Mouse (Mus musculus) kidney, postnatal 14 days (tissue): Measurements from ENCODE around the gene Ier2.

Experiments
- DNase-seq: peaks from one replicate; pipeline ENCODE4 v3.0.0; 2022; ENCODE audit warnings: mixed read lengths

Ier2 gene

DNA sequence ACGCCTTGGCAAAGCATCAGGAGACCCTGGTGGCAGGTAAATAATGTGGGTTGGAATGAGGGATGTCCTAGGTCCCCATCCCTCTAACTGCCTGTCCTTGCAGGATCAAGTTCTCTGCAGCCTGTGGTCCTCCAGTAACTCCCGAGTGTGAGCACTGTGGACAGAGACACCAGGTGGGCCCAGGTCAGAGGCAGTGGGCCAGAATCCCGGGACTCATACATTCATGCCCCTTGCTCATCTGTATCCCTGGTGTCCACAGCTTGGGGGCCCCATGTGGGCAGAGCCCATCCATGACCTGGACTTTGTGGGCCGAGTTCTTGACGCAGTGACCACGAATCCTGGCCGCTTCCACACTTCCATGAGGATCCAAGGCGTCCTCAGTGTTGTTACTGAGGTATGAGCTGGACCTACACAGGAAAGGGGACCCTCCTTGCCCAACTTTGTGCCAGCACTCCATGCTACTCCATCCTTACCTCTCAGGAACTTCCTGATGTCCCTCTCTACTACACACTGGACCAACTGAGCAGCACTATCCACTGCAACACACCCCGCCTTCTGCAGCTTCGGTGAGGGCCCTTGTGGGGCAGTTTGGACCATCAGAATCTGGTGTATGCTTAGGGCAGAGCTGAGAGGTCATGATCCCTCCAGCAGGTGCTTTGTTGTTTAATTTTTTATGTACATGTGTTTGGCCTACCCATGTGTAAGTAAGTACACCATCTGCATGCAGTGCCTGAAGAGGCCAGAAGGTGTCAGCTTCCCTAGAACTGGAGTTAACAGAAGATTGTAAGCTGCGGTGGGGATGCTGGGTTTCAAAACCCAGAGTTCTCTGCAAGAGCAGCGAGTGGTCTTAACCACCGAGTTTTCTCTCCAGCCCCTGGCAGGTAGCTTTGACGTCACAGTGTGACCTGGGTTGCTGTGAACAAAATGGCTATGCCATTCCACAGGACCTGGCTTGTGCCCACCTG is 34.8 kb upstream of the Ier2 start:
- DNase-seq: no peak

DNA sequence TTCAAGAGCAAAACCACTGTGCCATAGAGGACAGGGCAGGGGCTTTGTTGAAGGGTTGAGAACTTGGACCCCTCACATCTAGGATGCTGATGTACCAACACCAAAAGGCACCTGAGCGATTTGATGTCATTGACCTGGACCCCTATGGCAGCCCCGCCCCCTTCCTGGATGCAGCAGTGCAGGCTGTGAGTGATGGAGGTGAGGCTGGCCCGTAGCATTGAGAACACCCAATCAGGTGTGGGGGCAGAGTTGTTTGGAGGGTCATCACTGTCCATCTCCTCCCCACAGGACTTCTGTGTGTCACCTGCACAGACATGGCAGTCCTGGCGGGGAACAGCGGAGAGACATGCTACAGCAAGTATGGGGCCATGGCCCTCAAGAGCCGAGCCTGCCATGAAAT is 32.5 kb upstream of the Ier2 start:
- DNase-seq: no peak

DNA sequence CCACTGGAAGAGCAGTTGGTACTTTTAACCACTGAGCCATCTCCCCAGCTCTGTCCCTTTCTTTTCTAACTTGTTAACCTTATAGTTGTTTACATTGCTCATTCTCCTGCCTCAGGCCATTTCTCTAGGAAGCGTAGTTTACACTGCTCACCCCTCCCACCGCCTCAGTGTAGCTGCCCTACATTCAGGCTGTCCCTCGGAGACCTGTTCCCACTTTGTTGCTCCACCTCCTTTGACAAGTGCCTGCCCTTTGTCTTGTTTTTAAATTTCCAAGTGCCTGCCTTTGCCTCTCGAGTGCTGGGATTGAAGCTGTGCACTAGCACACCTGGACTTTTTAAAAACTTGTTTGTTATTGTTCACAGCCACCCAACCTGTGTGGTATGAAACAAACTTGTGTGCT is 30.7 kb upstream of the Ier2 start:
- no peak for DNase-seq

DNA sequence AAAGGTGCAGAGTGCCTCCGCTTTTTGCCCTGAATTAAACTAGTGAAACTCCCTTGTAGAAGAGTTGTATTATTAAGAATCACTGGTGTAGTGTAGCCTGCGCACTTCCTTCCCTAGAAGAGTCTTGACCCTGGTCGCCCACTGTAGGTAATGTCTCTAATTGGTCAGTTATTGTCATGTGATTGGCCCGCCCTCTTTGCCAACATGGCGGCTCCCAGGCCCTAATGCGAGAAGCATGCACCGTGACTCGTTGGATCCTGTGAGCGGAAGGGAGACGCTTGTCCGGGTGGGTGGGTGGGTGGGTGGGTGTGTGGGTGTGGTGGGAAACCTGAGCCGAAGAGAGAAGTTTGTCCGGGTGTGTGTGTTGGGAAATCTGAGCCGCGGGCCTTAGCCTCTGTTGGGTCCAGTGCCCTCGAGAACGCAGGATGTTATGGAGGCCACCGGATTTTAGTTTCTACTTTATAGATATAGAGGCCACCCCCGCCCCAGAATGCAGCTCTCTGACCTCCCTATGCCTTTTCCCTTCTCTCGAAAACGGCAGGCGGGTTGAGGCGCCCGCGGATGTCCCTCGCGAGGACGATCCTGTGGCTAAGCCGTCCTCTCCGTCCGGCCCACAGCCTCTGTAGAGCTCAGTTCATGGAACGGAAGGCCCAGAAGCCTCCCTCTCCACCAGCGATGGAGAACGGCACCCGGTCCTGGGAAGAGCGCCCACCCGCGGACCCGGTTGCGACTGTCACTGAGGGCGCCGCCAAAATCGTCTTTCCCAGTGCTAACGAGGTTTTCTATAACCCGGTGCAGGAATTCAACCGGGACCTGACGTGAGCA is 26.7 kb upstream of the Ier2 start:
- DNase-seq: peak; percentile 95

DNA sequence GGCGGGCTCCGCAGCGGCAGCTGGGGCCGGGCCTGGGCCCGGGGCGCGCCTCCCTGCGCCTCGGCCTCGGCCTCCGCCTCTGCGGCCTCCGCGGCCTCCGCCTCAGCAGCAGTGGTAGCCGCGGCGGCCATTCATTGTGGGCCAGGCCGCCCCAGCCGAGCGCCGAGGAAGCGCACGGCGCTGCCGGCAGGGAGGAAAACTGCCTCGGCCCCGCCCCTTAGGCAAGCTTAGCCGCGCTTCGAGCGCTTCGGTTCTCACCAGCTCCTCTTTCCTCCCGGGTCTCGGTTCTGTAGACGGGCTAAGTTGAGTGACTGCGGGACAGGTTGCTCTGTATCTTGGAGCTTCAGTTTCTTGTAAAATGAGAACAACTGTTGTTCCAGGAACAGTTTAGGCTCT is 25.1 kb upstream of the Ier2 start, which contains the start of gene Nacc1:
Gene Nacc1 (minus strand): TSS at position 158 of the 396 bp plus-strand sequence.
- peak; percentile 94 for DNase-seq

DNA sequence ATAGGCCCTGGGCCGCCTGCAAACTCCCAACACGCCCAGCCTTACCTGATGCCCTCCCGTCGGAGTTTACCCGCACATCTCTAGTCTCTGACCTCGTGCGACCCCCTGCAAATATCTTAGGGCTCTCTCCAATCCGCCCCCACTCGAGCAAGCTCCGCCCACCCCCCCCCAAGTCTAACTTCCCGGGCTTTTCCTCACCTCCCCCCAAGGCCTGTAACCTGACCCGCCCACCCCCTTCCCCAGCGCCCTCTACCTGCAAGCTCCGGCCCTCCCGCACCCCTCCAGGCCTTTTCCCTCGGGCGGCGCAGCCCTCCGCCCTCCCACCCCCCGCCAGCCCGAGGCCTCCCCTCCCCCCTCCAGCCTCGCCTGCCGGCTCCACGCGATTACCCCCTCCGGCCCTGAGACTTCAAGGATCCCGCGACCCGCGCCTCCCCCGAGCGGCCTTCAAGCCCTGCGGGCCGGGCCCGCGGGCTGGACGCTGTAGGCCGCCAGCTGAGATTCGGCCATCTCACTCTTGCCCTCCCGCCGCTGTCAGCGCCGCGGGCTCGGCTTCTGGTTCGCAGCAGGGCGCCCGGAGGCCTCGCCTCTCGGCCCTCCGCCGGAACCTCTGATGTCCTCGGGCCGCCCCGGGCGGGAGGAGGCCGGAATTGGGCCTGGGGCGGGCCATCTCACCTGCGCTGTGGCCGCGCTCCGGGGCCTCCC is 24.5 kb upstream of the Ier2 start:
- DNase-seq: peak; percentile 40

DNA sequence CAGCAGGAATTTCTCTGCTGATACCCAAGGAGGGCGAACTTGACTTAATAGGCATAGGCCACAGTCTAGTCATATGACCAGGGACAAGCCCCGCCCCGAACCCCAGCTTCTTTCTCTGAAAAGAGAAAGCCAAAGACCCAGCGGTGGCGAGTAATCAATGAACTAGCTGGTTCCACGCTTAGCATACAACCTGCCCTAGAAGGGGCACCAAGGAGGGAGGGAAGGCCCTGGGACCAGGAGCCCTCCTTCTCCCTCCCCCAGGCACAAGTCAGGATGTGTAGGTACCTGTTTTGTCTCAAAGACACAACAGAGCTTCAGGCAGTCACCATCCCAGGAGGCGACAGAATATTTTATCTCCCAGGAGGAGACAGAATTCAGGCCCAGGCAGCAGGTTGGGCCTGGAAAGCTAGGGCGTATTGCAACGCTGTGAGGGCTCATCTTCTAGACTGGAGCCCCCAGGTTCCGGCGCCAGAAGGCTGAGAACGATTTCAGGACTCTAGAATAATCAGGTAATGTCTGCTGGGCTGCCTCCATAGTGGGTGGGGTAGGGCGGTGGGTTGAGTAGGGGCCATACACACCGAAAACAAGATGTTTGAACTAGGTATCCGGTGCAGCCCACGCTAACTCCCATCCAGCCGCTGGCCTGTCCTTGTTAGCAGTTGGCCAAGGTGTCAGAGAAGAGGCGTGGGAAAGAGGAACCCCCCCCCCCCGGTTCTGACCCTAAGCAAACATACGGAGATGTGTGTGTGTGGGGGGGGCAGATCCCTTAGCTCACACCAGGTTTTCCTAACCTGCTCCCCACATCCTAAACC is 23.7 kb upstream of the Ier2 start, which contains the start of gene Trmt1:
Gene Trmt1 (plus strand): TSS at position 117 of the 812 bp plus-strand sequence.
- peak; percentile 46 for DNase-seq

DNA sequence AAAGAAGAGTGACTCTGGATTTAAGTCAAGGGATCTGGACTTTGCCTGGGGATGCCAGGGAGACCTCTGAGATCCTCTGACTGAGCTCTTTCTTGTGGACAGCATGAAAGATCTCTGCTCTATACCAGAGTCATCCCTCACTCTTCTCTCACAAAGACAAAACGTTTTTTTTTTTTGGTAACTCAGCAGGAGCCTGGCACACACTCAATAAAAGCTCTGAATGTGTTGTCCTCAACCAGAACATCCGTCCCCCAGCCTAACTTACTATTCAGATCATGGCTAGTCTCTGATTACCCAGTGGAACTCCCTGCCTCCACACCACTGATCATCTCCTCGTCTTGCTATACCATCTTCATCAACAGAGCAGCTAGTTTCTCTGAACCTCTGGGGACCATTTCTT is 21.9 kb upstream of the Ier2 start:
- DNase-seq: no peak

DNA sequence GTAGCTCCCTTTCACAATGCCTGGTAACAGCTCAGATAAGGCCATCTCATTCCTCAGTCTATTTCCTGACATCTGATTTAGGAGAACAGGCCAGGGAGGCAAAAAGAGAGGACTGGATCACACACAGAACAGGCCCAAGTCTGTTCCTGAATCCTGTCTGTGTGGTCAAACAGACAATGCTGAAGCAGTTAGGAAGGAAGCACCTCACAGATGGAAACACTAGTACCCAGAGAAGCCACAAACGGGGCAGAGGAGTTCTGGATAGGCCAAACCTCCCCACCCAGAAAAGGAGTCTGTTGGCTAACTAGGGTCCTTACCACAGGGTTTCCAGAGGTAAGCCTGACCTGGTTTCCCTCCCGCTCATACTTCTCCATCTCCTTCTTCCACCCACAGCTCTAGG is 19.6 kb upstream of the Ier2 start:
- DNase-seq: no peak

DNA sequence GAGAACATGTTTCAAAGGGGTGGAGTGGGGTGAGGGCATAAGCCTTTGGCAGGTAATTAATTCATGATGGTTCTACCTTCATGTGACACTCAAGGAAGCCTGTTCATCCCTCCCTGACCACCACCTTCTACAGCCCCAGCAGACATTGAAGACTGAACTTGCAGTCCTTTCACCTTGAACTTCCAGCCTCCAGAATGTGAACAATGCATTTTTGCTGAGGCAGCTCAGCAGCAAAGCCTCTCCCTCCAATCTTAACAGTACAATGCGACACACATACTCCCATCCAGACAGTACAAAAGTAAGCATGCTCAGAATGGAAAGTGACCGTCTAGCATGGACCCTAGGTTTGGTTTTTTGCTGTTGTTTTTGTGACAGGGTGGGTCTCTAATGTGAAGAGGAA is 18.8 kb upstream of the Ier2 start:
- DNase-seq: no peak

DNA sequence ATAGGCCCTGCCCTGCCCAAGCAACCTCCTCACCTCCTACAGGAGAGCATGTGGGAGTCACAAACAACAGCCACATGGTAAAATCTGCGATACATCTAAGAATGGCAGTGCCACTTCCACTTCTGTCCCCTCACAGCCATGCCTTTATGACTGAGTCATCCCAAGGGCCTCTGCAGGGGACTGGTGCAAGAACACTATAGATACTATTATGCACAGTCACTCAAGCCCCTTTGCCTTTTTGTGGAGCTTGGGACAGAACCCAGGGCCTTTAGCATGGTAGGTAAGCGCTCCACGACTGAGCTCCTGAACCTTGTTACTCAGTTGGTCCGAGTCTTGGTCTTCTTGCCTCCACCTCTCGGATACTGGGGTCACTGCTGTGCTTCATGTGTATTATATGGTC is 14.7 kb upstream of the Ier2 start:
- DNase-seq: no peak

DNA sequence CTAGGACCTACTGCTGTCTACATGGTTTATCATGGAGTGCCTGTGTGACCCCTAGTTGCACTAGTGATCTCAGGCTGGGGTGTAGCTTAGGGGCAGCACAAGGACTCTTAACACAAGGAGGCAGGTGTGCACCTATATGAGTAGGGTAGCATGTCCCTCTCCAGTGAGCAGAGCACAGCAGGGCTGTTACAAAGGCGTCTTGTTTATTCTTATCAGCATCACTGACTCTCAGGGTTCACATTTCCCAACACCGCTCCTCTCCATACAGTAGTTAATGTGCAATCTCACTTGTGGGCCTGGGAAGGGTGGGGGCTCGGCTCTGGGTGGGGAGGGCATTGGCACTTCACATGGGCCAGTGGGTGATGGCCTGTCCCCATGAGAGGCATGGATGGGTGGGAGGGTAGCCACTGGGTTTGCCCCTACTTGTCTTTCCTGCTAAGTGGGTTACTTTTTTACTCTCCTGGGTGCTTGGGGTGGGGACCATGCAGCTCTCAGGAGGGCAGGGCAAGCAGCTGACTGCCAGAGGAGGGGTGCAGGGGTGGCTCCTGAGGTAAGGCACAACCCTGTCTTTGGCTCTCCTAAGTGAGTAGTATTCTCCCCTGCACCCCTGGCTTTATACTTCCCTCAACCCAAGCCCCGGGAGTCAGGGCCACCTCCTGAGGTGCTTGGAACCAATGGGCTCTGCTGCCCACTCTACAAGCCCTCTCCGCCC is 7.8 kb upstream of the Ier2 start:
- peak; percentile 36 for DNase-seq

DNA sequence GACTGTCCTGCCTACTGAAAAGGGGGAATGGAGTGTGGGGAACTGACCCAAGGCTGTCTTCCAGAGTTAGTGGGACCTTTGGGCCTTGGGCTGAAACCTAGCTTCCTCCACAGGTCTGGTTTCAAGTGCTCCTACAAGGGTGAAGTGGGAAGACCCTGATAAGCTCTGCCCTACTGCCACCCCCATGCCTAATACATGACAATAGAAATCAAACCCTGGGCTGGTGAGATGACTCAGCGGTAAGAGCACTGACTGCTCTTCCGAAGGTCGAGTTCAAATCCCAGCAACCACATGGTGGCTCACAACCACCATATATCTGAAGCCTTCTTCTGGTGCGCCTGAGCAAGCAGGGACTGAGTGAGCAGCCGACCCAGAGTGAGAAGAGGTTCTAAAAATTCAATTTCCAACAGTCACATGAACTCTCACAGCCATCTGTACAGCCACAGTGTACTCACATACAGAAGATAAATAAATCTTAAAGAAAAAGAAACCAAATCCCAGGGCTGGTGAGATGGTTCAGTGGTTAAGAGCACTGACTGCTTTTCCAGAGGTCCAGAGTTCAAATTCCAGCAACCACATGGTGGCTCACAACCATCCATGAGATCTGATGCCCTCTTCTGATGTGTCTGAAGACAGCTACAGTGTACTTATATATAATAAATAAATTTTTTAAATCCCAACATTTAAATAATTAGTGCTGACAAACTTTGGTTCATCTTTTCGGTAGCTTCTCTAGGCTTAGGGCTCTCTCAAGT is 6.3 kb upstream of the Ier2 start:
- peak; percentile 39 for DNase-seq

DNA sequence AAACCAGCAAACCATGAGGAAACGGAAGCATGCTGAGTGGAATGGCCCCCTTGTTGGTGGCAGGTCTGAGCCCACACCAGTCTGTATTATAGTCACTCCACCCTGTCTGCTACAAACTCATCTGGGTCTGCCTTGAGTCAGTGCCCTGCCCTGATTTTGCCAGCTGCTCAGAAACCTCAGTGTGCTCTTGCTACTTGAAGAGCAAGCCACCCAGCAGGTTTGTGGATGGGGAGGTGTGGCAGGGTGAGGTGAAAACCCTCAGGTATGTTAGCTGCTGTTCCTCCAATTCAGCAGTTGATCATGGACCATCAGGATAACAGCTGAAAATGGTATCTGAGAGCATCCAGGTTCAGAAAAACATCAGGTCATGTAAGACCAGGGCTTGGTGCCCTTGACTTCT is 5.4 kb upstream of the Ier2 start:
- DNase-seq: no peak

DNA sequence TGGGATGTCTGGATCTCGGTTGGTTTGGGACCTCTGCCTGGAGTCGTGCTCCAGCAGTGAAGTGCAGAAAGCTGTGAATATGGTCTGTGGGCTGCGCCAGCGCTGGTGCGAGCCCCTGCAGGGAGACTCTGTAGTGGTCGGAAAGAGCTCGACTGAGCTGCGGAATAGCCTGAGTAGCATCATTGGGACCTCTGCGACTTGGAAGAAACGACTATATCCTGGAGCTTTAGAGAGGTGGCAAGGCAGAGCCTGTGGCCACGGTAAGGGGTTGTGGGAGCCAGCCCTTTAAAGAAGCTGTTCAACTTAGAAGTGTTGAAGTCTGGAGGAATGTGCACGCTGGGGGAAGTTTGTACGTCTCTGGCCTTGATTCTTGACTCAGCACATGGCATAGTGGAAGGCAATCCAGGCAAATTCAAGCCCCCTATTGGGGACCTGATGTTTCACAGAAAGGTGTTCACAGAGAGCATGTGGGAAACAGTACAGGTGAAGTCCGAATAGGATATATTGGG is 2.8 kb upstream of the Ier2 start:
- no peak for DNase-seq

DNA sequence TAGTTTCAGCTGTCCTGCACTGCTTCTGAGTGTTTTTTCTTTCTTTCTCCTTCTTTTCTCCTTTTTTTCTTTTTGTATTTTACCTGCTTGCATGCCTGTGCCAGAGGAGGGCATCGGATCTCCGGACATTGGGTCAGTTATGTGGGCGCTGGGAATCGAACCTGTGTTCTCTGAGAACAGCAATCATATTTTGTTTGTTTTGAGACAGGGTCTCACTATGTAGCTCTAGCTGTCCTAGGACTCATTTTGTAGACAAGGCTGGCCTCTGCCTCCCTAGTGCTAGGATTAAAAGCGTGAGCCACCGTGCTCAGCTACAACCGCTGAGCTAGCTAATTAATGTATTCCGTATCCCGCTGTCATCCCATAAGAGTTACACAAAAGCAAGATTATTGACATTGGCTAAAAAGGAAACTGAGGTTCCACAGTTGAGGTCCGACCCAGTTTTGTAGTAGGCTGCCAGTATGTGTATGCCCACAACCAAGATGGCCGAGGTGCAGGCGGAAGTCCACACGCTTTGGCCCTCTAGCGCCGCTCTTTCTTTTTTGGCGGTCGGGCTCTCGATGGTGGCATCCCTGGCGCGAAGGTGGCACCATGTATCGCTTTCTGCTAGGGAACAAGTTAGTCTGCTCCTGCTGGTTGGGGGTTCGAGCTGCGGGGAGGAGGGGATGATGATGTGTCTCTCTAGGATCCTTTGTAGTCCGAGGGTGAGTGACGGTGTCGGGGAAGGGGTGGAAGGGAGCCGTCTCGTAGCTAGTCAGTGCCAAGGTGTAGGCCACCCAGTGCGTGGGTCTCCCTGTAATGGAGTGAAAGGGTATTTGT is 2.1 kb upstream of the Ier2 start:
- DNase-seq: peak; percentile 90

DNA sequence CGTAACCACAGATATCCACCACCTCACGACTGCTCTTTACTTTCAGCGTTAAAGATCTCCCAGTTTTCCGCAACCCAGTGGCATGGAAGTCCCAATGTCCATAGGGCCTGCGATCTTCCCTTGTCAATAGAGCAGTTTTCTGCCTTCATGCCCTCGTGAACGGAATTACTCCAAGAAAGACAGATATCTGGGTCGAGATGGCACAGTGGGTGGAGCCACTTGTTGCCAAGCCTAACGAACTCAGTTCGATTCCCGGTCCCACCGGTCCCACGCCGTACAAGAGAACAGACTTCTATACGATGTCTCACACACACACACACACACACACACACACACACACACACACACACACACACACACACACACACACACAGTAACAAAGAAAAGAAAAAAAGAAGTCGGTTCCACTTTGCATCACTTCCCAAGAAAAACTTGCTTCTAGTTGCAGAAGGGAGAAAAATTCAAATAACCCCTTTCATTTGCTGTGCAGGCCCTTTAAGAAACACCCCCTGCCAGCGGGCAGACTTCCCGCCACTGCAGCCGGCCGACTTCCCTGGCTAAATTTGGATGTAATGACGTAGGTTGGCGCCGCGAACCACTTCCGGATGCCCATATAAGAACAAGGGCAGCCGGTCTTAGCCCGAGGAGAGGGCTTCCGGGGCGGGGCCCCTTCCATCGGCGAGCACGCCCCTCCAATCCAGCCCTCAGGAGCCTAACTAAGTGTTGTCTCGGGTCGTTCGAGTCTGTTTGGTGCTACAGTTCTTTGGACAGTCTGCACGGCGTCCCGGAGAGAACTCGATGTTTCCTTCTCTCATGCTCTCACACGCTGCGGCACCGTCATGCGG is 1.1 kb upstream of the Ier2 start:
- peak; percentile 99 for DNase-seq

DNA sequence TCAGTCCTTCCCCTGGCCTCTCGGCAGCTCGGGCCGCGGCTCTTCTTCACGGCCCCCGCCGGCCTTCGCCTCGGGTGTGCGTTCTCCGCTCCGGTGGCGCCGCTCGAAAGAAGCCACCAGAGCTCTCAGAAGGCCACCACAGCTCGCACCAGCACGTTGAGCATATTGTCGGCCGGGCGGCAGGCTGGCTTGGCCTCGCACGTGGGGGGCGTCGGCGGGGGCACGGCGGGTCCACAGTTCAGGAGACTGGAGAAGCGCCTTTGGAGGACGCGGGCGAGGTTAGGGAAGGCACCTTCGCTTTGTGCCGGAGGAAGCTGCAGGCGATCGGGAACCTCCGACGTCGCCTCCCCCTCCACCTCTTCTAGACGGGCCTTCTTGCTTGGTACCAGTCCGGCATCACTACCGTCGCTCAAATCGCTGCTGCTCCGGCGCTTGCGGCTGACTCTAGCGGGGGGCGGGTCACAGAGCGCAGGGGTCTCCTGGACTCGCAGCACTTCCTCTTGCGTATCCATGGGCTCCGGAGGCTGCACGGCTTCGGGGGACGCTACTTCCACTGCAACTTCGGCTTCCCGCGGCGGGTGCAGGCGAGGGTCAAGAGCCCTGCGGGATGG is 586 bp downstream of the Ier2 start:
- DNase-seq: peak; percentile 64
